Mouse (Mus musculus) lung, postnatal 36 days (tissue): ENCODE measurements around the gene Fut8.

ENCODE experiments used
- DNase-seq: peaks from one replicate; pipeline ENCODE4 v3.0.0; 2022; ENCODE audit warnings: mixed read lengths

Fut8 gene

DNA sequence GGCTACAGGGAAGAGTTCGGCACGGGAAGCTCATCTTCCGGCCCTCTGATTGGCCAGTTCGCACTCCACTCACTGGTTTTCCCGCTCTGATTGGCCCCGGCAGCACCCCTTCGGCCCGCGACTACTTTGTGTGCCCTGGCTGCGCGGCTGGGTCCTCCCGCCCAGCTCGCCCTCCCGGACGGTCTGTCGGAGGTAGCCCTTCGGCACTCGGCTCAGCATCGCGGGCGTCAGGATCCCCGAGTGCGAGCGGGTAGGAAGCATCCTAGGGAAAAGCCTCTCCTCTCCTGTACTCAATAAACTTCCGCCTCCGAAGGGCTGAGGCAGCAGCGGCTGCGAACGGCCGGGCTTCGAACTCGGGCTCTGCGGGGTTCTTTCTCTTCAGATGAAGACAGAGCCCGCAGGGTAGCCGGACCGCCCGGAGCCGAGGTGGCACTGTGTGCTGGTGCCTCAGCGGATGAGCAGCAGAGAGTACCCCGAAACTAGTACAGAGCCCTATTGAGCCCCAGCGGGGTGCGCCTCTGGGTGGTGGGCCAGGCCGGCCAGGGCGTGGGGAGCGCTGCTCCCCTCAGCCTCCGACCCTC lies at the start of gene Fut8:
Gene Fut8 (plus strand): TSS at position 176 of the 581 bp plus-strand sequence.
- DNase-seq = peak; percentile 95

DNA sequence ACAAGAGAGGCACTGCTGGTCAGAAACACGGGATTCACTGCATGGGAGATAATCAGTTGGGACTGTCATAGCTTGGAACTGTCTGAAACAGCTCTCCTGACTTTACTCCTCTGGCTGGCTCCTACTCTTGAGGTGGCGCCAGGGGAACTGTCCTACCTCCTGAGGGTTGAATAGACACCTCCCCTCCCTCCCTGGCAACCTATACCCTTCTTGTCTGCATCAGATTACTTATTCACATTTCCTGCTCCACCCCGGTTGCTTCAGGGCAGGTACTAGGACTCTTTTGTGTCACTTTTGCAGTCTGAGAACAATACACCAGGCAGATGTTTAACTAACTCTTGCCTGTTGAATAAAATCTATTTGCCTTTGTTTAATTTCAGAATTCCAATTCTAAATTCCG lies 48.8 kb upstream of the Fut8 start:
- no peak for DNase-seq

DNA sequence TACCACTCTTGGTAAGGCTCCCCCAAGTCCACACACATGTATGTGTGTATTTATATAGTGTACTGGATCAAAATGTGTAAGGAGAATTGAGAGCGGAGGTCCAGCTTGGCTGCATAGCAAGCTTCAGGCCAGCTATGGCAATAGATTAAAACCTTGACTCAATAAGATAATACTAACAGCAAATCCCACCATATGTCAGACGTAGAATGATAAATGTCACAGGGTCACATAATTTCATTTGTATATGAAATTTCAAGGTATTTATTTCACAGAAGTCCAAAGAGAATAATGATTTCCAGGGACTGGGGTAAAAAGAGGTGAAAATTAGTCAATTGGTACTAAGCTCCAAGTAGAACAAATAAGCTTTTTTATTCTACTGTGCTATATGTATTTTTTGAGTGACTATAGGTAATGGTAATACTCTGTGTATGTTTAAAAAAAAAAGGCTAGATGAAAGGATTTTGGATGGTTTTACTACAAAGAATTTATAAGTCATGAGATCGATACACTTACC lies 47.9 kb upstream of the Fut8 start:
- DNase-seq = no peak

DNA sequence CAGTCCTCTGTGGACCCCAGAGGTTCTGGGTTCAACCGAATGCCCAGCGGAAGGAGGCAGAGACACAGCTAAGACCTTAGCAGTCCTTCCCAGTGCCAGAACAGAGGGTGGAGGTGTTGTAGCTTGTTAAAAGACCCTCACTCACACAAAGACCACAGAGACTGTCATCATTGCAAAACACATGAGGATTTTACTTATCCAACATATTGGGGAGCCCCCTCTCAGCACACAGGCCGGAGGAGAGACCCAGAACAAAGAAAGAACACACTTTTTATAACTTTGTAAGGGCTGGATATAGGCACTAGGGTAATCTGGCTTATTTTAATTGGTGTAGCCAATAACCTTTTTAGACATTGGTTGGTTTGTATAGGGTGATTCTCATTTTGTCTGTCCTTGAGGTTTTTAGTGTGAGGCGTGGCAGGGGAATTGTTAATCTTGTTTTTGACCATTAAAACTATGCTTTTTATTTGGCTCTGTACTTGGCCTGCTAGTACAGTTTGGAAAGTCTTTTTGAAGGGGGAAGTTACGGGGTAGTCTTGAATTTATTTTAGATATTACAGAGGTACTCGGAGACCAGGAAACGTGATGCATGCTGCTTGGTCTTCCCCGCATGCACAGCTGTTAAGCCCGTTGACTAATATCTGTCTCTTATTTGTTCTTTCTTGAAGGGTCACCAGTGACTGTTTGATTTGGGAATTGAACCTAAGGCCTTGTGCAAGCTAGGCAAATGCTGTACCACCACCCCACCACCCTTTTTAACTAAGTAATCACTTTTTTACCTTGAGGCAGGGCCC lies 46.2 kb upstream of the Fut8 start:
- DNase-seq = no peak

DNA sequence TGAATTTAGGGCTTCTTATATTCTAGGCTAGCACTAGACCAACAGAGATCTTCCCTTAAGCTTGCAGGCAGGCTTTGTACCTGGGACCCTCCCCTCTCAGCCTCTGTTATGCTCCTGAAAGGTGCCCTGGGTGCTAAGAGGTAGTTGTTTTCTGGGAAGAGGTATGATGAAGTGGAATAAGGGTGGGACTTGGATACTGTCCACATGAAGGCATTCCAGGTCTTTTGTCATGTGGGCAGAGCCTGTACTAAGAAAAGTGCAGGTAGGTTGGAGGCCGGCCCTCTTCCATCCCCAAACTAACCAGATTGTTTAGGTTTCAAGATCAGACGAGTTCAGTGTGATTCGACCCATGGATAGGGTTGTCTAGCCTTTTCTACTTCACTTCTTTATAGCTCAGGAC lies 45.2 kb upstream of the Fut8 start:
- peak; percentile 68 for DNase-seq

DNA sequence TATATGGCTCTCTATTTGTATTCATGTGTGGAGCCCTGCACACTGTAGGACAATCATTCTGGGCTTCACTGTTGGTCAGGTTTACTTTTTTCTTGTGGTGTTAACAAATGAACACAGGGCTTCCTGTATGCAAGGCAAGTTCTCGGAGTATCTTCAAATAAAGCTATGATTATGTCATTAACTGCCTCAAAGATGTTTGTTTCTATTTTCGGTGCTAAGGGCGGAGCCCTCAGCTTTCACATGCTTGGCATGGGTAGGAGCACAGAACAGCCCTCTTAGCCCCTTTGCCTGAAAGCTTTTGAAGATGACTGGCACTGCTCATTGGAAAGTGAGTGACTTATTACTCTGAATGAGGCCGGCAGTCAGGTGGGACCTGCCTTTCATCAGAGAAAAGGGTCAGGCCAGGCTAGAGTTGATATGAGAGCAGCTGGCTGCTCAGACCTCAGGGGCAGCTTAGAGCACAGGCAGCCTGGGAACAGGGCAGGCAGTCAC lies 44.7 kb upstream of the Fut8 start:
- DNase-seq = peak; percentile 69

DNA sequence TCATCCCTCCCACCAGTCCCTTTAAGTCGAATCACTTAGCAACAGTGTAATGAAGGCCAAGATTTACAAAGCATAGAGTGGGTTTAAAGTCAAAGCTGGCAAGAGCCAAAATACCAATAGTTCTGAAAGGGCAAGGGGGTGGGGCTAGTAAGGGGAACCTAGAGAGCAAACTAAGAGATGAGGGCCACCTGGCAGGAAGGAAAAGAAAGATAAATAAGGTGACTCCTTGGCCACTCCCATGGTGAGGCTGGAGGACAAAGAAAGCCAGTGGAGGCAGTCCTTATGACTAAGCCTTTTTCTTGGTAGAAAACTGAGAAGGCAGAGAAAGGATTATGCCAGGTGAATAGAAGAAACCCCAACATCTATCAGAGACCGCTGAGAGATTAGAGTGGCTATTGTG lies 42.9 kb upstream of the Fut8 start:
- DNase-seq = peak; percentile 73

DNA sequence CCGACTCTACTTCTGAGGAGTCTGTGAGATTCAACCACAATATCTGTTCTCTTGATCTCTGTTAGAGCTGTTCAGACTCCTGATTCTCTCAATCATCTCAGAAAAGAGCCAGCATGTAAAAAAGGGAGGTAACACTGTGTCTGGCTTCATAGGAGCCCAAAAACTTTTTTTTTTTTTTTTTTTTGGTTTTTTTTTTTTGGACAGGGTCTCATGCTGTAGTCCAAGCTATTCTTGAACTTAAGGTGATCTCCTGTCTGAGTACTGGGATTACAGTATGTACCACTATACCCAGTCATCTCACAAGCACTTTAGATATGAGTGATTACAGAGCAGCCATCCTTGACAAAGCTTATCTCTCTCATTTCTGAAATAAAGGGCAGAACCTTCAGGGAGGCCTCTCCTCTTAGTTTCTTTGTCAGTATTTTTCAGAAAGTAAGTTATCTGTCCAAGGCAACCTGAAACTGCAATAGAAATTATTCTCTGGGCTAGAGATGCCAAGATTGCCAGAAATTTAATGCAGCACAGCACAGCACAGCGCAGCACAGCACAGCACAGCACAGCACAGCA lies 41.3 kb upstream of the Fut8 start:
- no peak for DNase-seq

DNA sequence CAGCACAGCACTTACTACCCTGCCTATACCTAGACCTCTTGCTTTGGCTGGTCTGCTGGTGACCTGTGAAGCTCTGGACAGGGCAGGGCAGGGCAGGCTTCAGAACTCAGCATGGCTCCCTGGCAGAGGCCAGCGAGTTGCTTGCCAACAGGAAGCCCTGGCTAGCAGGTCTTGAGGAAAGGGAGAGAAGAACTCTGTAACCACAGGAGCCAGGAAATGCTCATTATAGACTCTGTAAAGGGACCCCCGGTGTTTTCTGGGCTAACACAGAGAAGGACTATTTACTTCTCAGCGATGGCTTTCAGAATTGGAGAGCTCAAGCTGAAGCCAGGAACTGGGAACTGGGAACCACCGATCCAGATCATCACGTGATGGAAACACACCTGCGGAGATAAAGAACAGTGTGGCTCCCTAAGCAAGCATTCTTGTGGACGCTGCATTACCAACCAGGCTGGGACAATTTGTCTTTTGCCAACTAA lies 40.8 kb upstream of the Fut8 start:
- peak; percentile 49 for DNase-seq

DNA sequence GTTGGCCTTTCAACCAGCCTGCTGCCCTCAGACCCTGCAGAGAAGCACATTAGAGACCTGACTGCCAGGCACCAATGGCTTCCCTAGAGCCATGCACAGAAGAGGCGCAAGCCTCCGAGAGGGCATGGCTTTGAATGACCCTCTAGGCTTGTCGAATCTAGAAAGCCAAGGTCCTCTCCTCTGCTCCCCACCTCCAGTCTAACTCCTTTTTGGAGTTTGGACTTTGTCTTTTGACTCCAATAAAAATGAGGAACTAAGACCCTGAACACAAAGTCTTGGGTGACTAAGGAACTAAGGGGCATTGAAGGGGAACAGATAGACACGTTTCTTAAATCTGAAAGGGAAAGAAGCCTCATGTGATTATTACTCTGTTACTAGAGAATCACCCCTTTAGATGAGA lies 39.7 kb upstream of the Fut8 start:
- no peak for DNase-seq

DNA sequence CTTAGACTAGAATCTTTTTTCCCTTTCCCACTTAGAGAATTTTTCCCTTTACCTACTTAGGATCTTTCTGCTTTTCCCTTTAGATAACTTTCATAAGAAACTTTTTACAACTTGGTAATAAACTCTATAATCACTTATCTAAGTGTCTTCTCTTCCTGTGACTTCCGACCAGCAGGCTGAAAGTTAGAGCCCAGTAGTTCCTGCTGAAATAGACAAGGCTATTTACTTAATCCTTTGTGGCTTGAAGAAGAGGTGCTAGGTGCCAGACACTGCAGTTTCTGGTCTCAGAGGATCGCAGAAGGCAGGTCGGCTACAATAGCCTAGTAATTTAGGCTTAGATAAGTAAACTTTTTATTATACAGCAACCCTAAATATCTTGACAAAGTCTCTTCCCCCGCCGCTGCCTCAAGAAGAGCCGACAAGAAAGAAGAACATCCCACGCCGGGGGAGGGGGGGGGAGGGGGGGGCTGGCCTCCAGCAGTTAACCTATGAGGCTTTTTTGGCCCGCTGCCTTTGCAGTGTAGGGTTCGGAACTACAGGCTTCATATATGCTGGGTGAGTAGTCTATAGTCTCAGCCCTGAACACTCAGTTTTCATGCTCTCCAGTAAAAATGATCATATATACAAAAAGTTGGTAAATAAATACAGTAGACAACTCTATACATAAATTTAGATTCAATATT lies 36.3 kb upstream of the Fut8 start:
- no peak for DNase-seq

DNA sequence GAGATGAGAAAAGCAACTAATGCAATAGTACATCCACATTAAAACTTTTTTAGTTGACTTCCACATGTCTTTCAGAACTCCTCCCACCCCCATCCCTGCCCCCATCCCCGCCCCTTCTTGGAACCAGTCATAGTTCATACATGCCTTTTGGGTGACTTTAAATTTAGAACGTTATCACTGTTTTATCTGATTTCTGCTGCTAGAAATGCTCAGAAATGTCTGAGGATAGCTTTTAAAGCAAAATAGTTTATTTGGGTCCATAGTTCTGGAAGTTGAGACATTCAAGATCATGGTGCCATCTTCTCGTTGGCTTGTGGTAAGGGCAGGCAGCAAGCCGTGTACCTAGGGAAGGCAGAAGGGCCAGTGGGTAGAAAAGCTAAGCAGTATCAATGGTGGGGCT lies 34.8 kb upstream of the Fut8 start:
- DNase-seq = no peak

DNA sequence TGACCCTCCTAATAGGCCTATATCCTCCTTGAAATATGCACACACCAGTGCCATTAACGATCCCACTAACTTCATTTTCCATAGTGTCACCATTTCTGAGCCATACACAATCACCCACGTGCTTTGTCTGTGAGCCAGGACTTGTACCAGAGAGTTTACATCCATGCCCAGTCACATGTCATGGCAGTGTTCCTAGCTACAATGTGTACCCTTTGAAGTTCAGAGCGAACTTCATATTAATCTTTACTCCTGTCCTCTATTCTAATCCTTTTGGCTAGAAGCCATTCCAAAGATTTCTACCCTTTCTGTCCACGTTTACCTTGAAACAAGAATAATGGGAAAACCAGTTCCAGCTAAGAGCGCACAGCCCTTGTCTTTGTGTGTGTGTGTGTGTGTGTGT lies 31.1 kb upstream of the Fut8 start:
- DNase-seq = no peak

DNA sequence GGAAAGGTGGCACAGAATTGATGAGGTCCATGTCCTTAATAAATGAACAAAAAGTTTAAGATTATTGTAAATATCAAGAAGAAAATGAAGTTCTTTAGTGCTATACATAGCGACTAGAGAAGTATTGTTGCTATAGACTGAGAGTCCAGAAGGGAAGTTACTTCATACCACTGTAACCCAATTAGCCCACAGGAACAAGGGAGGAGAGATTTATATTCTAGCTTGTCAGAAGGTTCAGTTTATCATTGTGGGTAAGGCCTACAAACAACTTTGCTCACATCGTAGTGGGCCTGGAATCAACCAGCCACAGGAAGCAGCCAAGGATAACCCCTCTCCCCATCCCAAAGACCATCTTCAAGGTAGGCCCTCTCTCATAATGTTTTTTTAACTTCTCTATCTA lies 29.9 kb upstream of the Fut8 start:
- no peak for DNase-seq

DNA sequence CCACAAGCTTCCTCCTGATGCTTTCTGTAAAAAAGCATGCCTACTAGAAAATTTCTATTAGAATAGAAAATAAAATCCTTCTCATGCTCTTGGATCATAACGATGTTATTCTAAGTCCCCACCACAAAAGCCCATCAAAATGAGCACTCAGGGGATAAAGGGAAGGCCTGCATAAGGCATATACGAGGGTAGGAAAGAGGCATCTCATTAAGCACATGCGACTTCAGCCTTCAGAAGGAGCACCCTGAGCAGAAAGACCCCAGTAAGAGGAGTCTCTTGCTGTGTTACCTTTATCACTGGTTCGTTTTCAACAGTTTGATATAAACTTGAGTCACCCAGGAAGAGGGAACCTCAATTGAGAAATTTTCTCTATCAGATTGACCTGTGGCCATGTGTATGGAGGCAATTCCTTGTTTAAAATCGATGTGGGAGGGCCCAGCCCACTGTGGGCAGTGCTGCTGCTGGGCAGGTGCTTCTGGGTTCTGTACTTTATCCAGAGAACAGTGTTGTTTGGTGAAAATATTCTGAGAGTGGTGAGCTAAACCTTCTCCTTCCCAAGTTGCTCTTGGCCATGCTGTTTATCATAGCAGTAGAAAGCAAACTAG lies 29.2 kb upstream of the Fut8 start:
- DNase-seq = no peak

DNA sequence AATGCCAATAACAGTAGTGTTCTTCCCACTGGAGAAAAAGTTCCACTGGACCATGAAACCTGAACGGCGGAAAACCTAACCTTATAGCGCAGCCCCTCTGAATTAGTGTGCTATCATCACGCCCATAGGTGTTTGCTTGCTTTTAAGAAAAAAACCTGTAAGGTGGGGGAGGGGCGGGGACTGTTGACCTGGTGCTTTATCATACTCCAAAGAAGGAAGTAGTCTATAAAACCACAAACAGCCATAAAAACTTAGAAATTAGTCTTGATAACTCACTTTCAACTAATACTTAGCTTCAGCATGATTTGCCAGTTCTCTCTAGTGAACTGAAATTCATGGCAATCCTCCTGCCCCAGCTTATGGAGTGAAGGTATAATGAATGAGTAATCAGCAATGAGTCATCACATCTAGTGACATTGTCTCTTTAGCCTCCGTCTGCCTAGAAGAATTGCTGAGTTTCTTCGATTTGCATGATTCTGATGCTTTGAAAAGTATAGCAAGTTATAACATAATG lies 26.2 kb upstream of the Fut8 start:
- no peak for DNase-seq

DNA sequence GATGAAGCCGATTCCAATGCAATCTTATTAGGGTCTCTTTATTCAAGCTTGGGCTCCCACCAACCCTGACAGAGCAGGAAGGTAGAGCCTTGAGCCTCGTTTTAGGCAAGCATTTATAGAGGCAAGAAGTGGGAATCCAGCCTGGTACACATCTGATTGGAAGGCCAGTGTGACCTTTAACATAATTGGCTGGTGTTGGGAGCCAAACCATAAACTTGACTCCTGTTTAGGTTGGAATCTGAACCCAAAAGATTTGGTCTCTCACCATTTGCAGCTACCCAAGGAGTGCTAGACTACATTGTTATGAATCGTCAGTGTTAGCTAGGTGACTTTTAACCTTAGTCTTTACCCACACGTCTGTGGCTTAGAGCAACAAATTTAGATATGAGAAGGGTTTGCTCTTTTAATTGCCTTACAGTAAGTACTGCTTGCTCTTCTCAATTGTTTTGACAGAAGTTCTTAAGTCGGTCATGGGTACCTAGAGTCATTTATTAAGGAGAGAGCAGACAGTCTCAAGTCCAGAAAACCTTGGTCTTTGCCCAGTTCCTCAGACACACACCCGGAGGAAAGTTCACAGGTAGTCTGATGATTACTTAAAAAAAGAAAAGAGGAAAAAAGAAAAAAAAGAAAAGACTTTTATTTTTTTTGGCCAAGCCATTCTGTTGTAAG lies 23.9 kb upstream of the Fut8 start:
- DNase-seq = no peak

DNA sequence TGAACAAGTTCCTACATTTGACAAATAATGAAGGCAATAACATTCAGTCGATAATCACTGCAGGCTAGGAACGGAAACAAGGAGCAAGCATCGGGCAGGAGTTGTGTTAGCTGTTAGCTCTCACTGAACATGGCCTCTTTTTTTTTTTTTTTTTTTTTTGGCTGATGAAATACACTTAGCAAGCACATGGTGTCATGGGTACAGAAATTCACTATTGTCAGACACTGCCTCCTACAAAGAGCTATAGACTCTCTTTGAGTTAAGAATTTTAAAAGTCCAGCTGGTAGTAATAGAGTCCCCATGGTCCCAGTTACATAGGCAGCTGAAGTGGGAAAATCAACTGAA lies 23.4 kb upstream of the Fut8 start:
- no peak for DNase-seq

DNA sequence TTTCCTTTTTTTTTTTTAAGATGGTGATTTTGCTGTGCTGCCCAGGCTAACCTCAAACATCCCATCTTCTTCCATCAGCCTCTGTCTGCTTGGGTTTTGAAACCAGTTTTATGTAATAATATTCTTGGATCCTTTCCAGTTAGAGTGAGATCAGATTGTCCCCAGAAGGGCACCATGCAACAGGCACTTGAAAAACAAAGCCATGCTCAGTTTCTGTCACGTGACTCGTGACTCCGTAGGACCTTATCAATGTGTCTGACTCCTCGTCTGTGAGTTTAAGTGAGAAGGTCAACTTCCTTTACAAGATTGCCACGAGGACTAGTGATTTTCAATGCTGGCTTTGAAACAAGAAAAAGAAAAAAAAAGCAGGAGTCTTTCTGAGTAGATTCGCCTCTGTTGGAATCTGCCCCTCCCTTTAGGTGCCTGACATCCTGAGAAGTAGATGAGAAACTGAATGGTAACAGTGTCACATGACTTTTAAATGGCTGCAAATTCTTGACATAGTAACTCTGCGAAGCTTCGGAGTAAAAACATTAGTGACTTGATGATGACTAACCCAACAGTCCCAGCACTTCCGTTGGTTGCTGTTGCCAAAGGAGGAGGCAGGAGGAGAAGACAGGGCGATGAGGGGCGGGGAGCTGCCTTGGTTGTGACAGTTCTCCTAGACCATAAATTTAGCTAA lies 21.3 kb upstream of the Fut8 start:
- peak; percentile 68 for DNase-seq

DNA sequence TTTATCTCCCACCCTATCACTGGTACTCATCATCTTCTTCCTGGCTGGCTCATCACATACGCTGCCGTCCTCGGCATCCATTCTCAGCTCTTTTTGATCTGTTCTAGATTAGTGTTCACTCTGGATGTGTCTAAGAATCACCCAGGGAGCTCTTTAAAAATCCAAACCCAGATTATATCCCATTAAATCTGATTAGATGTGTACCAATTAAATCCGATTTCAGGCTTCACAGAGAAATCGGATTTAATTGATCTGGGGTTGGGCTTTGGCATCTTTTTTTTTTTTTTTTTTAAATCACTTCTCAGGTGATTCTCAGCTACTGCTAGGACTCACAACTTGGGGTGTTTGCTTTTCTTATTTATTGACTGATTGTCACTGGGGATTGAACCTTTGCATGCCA lies 17.3 kb upstream of the Fut8 start:
- no peak for DNase-seq

DNA sequence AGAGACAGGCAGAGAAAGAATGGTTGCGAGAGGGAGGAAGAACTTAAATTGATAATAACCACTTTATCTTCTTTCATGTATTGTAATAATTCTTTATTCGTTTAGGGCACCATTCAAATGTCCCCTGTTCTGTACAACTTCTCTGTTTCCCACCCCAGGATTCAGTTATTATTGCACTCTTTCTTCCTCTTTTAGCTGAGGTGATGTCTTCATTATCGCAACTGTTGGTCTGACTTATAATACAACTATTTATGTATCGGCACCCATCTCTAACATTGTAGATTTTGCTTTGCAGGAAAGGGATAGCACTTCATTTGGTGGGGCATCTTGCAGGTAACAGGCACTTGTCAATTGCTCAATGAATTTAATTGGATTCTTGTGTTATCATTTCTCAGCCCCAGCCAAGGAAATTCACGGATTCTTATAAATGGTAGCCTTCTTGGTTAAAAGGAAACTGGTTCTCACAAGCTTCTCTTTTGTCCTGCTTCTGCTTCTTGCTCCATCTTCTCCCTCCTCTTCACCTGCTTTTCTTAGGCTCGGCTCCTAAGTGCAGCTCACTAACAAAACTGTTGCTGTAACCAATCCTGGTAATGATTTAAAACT lies 15.6 kb upstream of the Fut8 start:
- no peak for DNase-seq
